Comparison of ENCODE assay signal across 9 mouse cellular contexts in genomic region chr13:40898049-40898690, GRCm38 (mm10). TPM values are rescaled to one million over a fixed set of nuclear protein-coding genes. Genes with fewer than 3 reads are reported as not detected.
DNase-seq lines count a peak whose midpoint lies in the region; ATAC-seq and TF ChIP-seq lines count a peak whose summit lies in the region.
"Not testable (repeated sequence)": the region's sequence is repeated elsewhere in the genome, so short reads cannot be mapped to it uniquely, and the experiment has no call there.
"Had no signal": no experiment of that assay in that cellular context is flagged by ENCODE, and none has a peak within 500 bp of the region (broad histone marks: within the 10 kb centered on the region; RNA-seq: fewer than 3 reads in every experiment).

No protein-coding gene starts in this region.

- DNase-seq in R1 (ENCODE audit: low read depth, low spot score): peak; percentile 76
- DNase-seq in layer of hippocampus, adult 2 months (ENCODE audit: low spot score in 2 of 2); stomach, postnatal 0 days (ENCODE audit: low spot score): not testable (repeated sequence)

- 54% methylated on average over 14 of the region's 14 CpGs for WGBS in liver, embryonic 15.5 days (ENCODE audit: insufficient replicate concordance)
- 52% methylated on average over 13 of the region's 14 CpGs for WGBS in stomach, postnatal 0 days

- peaks cover 67% of the 10 kb centered on the region for H3K36me3 ChIP-seq in E14TG2a.4 (ENCODE audit: insufficient read depth, low read length)
- not testable (repeated sequence) for H3K36me3 ChIP-seq in liver, embryonic 15.5 days (replicated peaks); stomach, postnatal 0 days (ENCODE audit: control insufficient read depth, insufficient read depth, low read length)

- not testable (repeated sequence) for TF ChIP-seq EP300 in stomach, postnatal 0 days (optimal IDR thresholded peaks at IDR 0.05)

- not testable (repeated sequence) for TF ChIP-seq CTCF in E14TG2a.4 (conservative IDR thresholded peaks at IDR 0.05; ENCODE audit: low read length); layer of hippocampus, adult 2 months (conservative IDR thresholded peaks at IDR 0.05); stomach, postnatal 0 days (IDR thresholded peaks at IDR 0.05; ENCODE audit: low read depth)

- peak overlapping the region; percentile 62 for H3K4me3 ChIP-seq in E14TG2a.4 (replicated peaks; ENCODE audit: low read length)
- not testable (repeated sequence) for H3K4me3 ChIP-seq in layer of hippocampus, adult 2 months; liver, embryonic 15.5 days (replicated peaks); stomach, postnatal 0 days (ENCODE audit: low read depth, low read length)

- H3K27me3 ChIP-seq in E14TG2a.4 (ENCODE audit: insufficient read depth, low read length); liver, embryonic 15.5 days; stomach, postnatal 0 days (ENCODE audit: control insufficient read depth, insufficient read depth, low read length): not testable (repeated sequence)

- H3K27ac ChIP-seq in layer of hippocampus, adult 2 months: peak overlapping the region; percentile 29; the same call in 1 of the 2 replicates
- peak overlapping the region; percentile 24; the same call in 1 of the 2 replicates for H3K27ac ChIP-seq in liver, embryonic 15.5 days (replicated peaks)
- H3K27ac ChIP-seq in stomach, postnatal 0 days (replicated peaks): peak overlapping the region; percentile 73

- H3K9me3 ChIP-seq in E14TG2a.4 (ENCODE audit: low read length); liver, embryonic 15.5 days (replicated peaks); stomach, postnatal 0 days (ENCODE audit: control insufficient read depth, low read length): not testable (repeated sequence)

- not testable (repeated sequence) for H3K4me2 ChIP-seq in liver, embryonic 15.5 days; stomach, postnatal 0 days (replicated peaks; ENCODE audit: low read depth)

- H3K9ac ChIP-seq in liver, embryonic 15.5 days; stomach, postnatal 0 days (ENCODE audit: low read length): not testable (repeated sequence)

- peak; percentile 51 for ATAC-seq in common myeloid progenitor, adult 5-6 weeks (replicated peaks; ENCODE audit: low read depth, poor library complexity, severe bottlenecking)
- ATAC-seq in liver, embryonic 15.5 days (ENCODE audit: insufficient read depth): not testable (repeated sequence)
- peak; percentile 77 for ATAC-seq in megakaryocyte progenitor cell, adult 5-6 weeks (replicated peaks; ENCODE audit: poor library complexity)
- ATAC-seq in stomach, postnatal 0 days (ENCODE audit: low FRiP score, low TSS enrichment): peak; percentile 37; the same call in 1 of the 2 replicates

- peaks cover 96% of the 10 kb centered on the region for H3K4me1 ChIP-seq in E14TG2a.4 (replicated peaks; ENCODE audit: low read depth, low read length)
- 0 out of 2 replicates have a peak, but pooled peaks cover 13% of the 10 kb centered on the region for H3K4me1 ChIP-seq in liver, embryonic 15.5 days (replicated peaks)
- not testable (repeated sequence) for H3K4me1 ChIP-seq in stomach, postnatal 0 days (replicated peaks; ENCODE audit: control insufficient read depth, insufficient read depth)

RNA-seq across cellular contexts. Expression of gene Gcnt2, which starts 38.6 kb away (rescaled TPM):
- 42.3 and 55.9 TPM in 2 replicates for total RNA-seq in common myeloid progenitor, adult 5-6 weeks (2017)
- 10 to 100 TPM; 16.3 to 17.0 TPM for total RNA-seq in layer of hippocampus, adult 2 months (2021)
- polyA plus RNA-seq in liver, embryonic 15.5 days (2015; fragmentation: Nextera tagmentation; extraction: Ambion mirVana): 1.6 TPM in 2 replicates
- total RNA-seq in megakaryocyte progenitor cell, adult 5-6 weeks (2015): 16.6 and 28.2 TPM in 2 replicates
- total RNA-seq in megakaryocyte progenitor cell, adult 5-6 weeks (2017): 7.0 and 15.4 TPM in 2 replicates
- 5.7 and 6.4 TPM in 2 replicates for polyA plus RNA-seq in stomach, postnatal 0 days (2015; fragmentation: Nextera tagmentation; extraction: Ambion mirVana)
- polyA plus RNA-seq: erythroblast, embryonic 14.5 days; G1E had no signal
